Mouse (Mus musculus): ENCODE measurements around the gene Hoxa2.

GRCm38 (mm10) chr6:52158276-52159051, 6.2 kb downstream of the Hoxa2 start, which contains the start of gene Hoxa1:
- no peak for TF ChIP-seq ZC3H11A (IDR thresholded peaks at IDR 0.05; ENCODE audit: low read depth, low read length)
- no peak for TF ChIP-seq ZNF384 (IDR thresholded peaks at IDR 0.05; ENCODE audit: low read depth, low read length)
- TF ChIP-seq SMC3 (IDR thresholded peaks at IDR 0.05; ENCODE audit: low read depth, low read length): no peak
- TF ChIP-seq CHD2 (IDR thresholded peaks at IDR 0.05; ENCODE audit: low read length): no peak
- no peak for TF ChIP-seq JUND (IDR thresholded peaks at IDR 0.05; ENCODE audit: low read depth, low read length)
- TF ChIP-seq HCFC1 (IDR thresholded peaks at IDR 0.05; ENCODE audit: low read depth, low read length): no peak
- TF ChIP-seq TBP (IDR thresholded peaks at IDR 0.05; ENCODE audit: low read depth, low read length): no peak
- no peak for TF ChIP-seq ELF1 (IDR thresholded peaks at IDR 0.05; ENCODE audit: low read depth, low read length)
- no peak for TF ChIP-seq MEF2A (IDR thresholded peaks at IDR 0.05; ENCODE audit: extremely low read depth, insufficient replicate concordance, low read depth, low read length, poor library complexity, severe bottlenecking)

Measured in MEL (cell line).